Comparison of ENCODE assay signal across 13 mouse cellular contexts in genomic region chr5:64521969-64522368, GRCm38 (mm10).
DNase-seq lines count a peak whose midpoint lies in the region; ATAC-seq and TF ChIP-seq lines count a peak whose summit lies in the region.
"Had no signal": no experiment of that assay in that cellular context is flagged by ENCODE, and none has a peak within 500 bp of the region (broad histone marks: within the 10 kb centered on the region; RNA-seq: fewer than 3 reads in every experiment).

No protein-coding gene starts in this region.

- DNase-seq in heart, adult 11 months: peak; percentile 87
- DNase-seq in heart, adult 9 months (ENCODE audit: low spot score in 2 of 2): no peak
- DNase-seq in lung, embryonic 14.5 days: peak; percentile 34
- no peak for DNase-seq in lung, postnatal 10 days
- DNase-seq in adrenal gland, adult 8-10 months: no peak
- no peak for DNase-seq in frontal cortex, postnatal 14 days (ENCODE audit: low spot score in 2 of 2)
- DNase-seq: cerebellum, adult 2 months; layer of hippocampus, adult 9-11 months had no signal

- H3K27ac ChIP-seq in lung, embryonic 14.5 days (ENCODE audit: low read depth): no peak overlapping the region
- no peak overlapping the region for H3K27ac ChIP-seq in bone marrow macrophage, adult 2 months (ENCODE audit: insufficient read depth, low read depth, low read length)
- H3K27ac ChIP-seq: hindbrain, embryonic 12.5 days had no signal

- H3K27me3 ChIP-seq in lung, embryonic 14.5 days (ENCODE audit: insufficient read depth, low read length): no peaks in the 10 kb centered on the region
- no peaks in the 10 kb centered on the region for H3K27me3 ChIP-seq in myocyte (ENCODE audit: control insufficient read depth, insufficient read depth, insufficient read length)
- H3K27me3 ChIP-seq: hindbrain, embryonic 12.5 days had no signal

- H3K9ac ChIP-seq in lung, embryonic 14.5 days: no peak overlapping the region
- H3K9ac ChIP-seq: hindbrain, embryonic 12.5 days had no signal

- no peak overlapping the region for H3K4me3 ChIP-seq in lung, embryonic 14.5 days (ENCODE audit: low read depth, low read length)
- H3K4me3 ChIP-seq in bone marrow macrophage, adult 2 months (ENCODE audit: insufficient read depth, low read length): no peak overlapping the region
- H3K4me3 ChIP-seq in myocyte: no peak overlapping the region
- H3K4me3 ChIP-seq: erythroblast, embryonic 14.5 days; hindbrain, embryonic 12.5 days had no signal

- H3K9me3 ChIP-seq in lung, embryonic 14.5 days (ENCODE audit: low read depth, low read length): no peaks in the 10 kb centered on the region
- H3K9me3 ChIP-seq: hindbrain, embryonic 12.5 days had no signal

- no peak for TF ChIP-seq POLR2A in bone marrow macrophage, adult 2 months (IDR thresholded peaks at IDR 0.05; ENCODE audit: borderline replicate concordance, low read depth, low read length)
- TF ChIP-seq POLR2A in myocyte (IDR thresholded peaks at IDR 0.05; ENCODE audit: insufficient read length, low read depth): no peak

- no peak overlapping the region for H3K4me2 ChIP-seq in lung, embryonic 14.5 days
- peak overlapping the region; percentile 51 for H3K4me2 ChIP-seq in myocyte (ENCODE audit: low read depth)
- H3K4me2 ChIP-seq: hindbrain, embryonic 12.5 days had no signal

- WGBS in lung, embryonic 14.5 days: 36% methylated on average over 5 of the region's 5 CpGs

- no peak for ATAC-seq in lung, embryonic 14.5 days (ENCODE audit: insufficient read depth)
- ATAC-seq: midbrain, embryonic 16.5 days had no signal

- no peaks in the 10 kb centered on the region for H3K79me2 ChIP-seq in myocyte (ENCODE audit: control insufficient read depth, insufficient read depth)

- no peak overlapping the region for H3ac ChIP-seq in myocyte (ENCODE audit: control insufficient read depth, insufficient read length)

- H3K4me1 ChIP-seq in lung, embryonic 14.5 days (ENCODE audit: insufficient read depth): no peaks in the 10 kb centered on the region
- peaks cover 10% of the 10 kb centered on the region for H3K4me1 ChIP-seq in bone marrow macrophage, adult 2 months (ENCODE audit: control insufficient read depth, insufficient read depth, low read length)

- no peaks in the 10 kb centered on the region for H3K36me3 ChIP-seq in lung, embryonic 14.5 days (ENCODE audit: insufficient read depth)
- no peaks in the 10 kb centered on the region for H3K36me3 ChIP-seq in myocyte (ENCODE audit: control insufficient read depth, insufficient read depth)
- H3K36me3 ChIP-seq: hindbrain, embryonic 12.5 days had no signal

- peak; percentile 38; the same call in 1 of the 2 replicates for TF ChIP-seq CTCF in lung, embryonic 14.5 days (IDR thresholded peaks at IDR 0.05; ENCODE audit: low read depth)
- 0 out of 2 replicates have a peak, but pooled peaks have one; percentile 18 for TF ChIP-seq CTCF in bone marrow macrophage, adult 2 months (IDR thresholded peaks at IDR 0.05; ENCODE audit: low read depth, low read length)

TF ChIP-seq in myocyte, 11 proteins besides CTCF, POLR2A, EP300 and RAD21:
- TF ChIP-seq SRF (IDR thresholded peaks at IDR 0.05; ENCODE audit: control insufficient read depth, insufficient read length, low read depth): no peak
- TF ChIP-seq CEBPB (IDR thresholded peaks at IDR 0.05; ENCODE audit: insufficient read depth, poor library complexity, severe bottlenecking): peak; percentile 96
- no peak for TF ChIP-seq TCF12 (IDR thresholded peaks at IDR 0.05; ENCODE audit: insufficient read depth, poor library complexity, severe bottlenecking)

Comparison
In these comparisons a context has a peak if more than half of its experiments do, and no peak if none do; other contexts are left out.
1. DNase-seq: peak in heart, adult 11 months (single experiment) and lung, embryonic 14.5 days (single experiment); none in heart, adult 9 months (0 of 2), lung, postnatal 10 days (single experiment), adrenal gland, adult 8-10 months (single experiment) and frontal cortex, postnatal 14 days (0 of 2).